Mouse (Mus musculus) small intestine, adult 2 months (tissue): ENCODE data around the gene Mef2c. TPM values are rescaled to one million over a fixed set of nuclear protein-coding genes. Genes with fewer than 3 reads are reported as not detected.

Source experiments
- H3K27ac ChIP-seq: fragments of 200-500 bp; 2 replicates; pipeline ENCODE4 v1.5.1; 2012; ENCODE audit warnings: low read depth, low read length, control low read depth, inconsistent platforms; ENCODE audit not compliant: insufficient read depth
- H3K27me3 ChIP-seq: fragments of 200-500 bp; 2 replicates; pipeline ENCODE4 v1.6.1; 2012; ENCODE audit warnings: mild to moderate bottlenecking, moderate library complexity, low read length, inconsistent platforms; ENCODE audit not compliant: control insufficient read depth, insufficient read depth
- H3K36me3 ChIP-seq: fragments of 200-500 bp; 2 replicates; pipeline ENCODE4 v1.6.1; 2012; ENCODE audit warnings: mild to moderate bottlenecking, low read length, control low read depth, inconsistent platforms; ENCODE audit not compliant: control insufficient read depth, insufficient read depth
- H3K4me1 ChIP-seq: fragments of 200-500 bp; 2 replicates; pipeline ENCODE4 v1.6.1; 2012; ENCODE audit warnings: low read length, inconsistent platforms, mixed read lengths; ENCODE audit not compliant: control insufficient read depth, insufficient read depth, insufficient read length
- H3K4me3 ChIP-seq: fragments of 200-500 bp; 2 replicates; pipeline ENCODE4 v1.5.1; 2012; ENCODE audit warnings: low read depth, mild to moderate bottlenecking, control low read depth, inconsistent platforms, low read length, moderate library complexity
- CTCF ChIP-seq: fragments of 200-500 bp; IDR thresholded peaks from 2 replicates; pipeline ENCODE4 v1.5.1; 2012; ENCODE audit warnings: low read depth, mild to moderate bottlenecking, control low read depth, inconsistent platforms, low read length, moderate library complexity, mixed read lengths; ENCODE audit not compliant: insufficient replicate concordance, insufficient read length; ENCODE audit errors: extremely low read depth
- POLR2A ChIP-seq: fragments of 200-500 bp; IDR thresholded peaks from 2 replicates; pipeline ENCODE4 v1.6.1; 2012; ENCODE audit warnings: low read depth, mild to moderate bottlenecking, control low read depth, inconsistent platforms, low read length, moderate library complexity
- WGBS: fragments of 180-500 bp; shearing (Covaris S2); methylation state at CpG from one replicate; pipeline ENCODE4 v1.1.7; 2018; 5-methylcytosine and 5-hydroxymethylcytosine counted together
- polyA plus RNA-seq: library from polyadenylated mRNA; depleted of rRNA; stranded (reverse); fragments of >200 nt; gene quantifications from 2 replicates; pipeline ENCODE4 v1.2.3, GENCODE M21; 2012

Mef2c gene
- polyA plus RNA-seq, 1 experiment = 13.1 TPM

DNA sequence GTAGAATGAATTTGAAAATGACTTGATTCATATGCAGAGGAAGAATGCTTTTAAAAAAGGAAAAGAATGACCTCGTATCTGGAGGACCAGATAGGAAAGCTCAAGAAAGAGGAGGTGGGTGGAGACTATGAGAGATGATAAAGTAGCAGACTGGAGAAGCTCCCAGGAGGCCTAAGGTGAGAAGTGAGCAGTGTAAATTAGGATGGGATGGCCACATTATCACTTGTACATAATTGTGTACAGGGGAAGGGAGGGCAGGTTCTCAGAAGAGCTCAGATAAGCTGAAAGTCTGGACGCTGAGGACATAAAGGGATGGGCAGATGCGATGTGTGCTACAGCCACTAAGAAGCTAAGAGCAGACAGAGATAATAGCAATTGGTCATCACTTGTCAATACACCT lies 124.3 kb downstream of the Mef2c start:
- Histone ChIP-seq H3K27ac (no peak overlapping the region), H3K27me3 (no peaks in the 10 kb centered on the region), H3K4me1 (no peaks in the 10 kb centered on the region), H3K36me3 (no peaks in the 10 kb centered on the region), H3K4me3 (no peak overlapping the region)
- TF ChIP-seq POLR2A (no peak), CTCF (no peak)
- whole genome bisulfite sequencing = 63% methylated on average over 3 of the region's 3 CpGs

DNA sequence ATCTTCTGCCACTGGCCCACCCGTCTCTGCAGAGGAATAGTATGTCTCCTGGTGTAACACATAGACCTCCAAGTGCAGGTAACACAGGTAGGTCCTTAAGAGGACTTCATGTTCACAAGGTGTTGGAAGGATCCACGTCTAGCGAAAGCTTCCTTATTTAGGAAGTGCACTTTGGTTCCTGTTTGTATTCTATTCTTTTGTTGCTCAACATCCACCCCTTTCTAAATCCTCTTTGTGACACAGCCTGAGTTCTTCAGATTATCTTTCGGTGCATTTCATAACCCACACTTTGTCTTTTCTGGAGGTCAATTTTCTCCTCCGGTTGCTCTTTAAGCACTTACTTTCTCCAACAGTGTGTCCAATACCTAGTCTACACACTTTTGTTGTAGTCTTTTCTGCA lies 129.3 kb downstream of the Mef2c start:
- H3K36me3 ChIP-seq = no peaks in the 10 kb centered on the region
- 84% methylated on average over 5 of the region's 5 CpGs for WGBS
- no peaks in the 10 kb centered on the region for H3K4me1 ChIP-seq
- no peak overlapping the region for H3K4me3 ChIP-seq
- H3K27me3 ChIP-seq = no peaks in the 10 kb centered on the region
- no peak for TF ChIP-seq CTCF
- no peak for TF ChIP-seq POLR2A
- H3K27ac ChIP-seq = no peak overlapping the region

DNA sequence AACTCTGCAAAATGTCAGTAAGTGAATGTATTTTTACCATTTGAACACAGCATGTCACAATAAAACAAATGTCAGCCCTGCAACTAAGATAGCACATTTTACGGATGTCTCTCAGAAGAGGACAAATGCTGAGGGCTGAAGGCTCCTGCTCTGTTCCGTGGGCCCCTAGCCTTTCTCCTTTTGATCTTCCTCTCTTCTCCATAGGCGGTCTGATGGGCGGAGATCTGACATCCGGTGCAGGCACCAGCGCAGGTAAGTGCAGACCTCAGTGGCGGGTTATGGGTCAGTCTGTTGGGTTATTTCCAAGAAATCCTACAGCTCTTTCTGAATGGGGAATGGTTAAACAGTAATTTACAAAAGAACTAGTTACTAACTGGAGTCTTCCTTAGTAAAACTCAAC lies 131.4 kb downstream of the Mef2c start:
- H3K4me3 ChIP-seq = no peak overlapping the region
- H3K27me3 ChIP-seq = no peaks in the 10 kb centered on the region
- 57% methylated on average over 7 of the region's 7 CpGs for WGBS
- H3K36me3 ChIP-seq = no peaks in the 10 kb centered on the region
- no peak overlapping the region for H3K27ac ChIP-seq
- TF ChIP-seq CTCF (no peak), POLR2A (no peak)
- no peaks in the 10 kb centered on the region for H3K4me1 ChIP-seq

GRCm38 (mm10) chr13:83637666-83638065 lies 133.8 kb downstream of the Mef2c start:
- no peaks in the 10 kb centered on the region for H3K36me3 ChIP-seq
- no peak overlapping the region for H3K4me3 ChIP-seq
- H3K27ac ChIP-seq = no peak overlapping the region
- no peaks in the 10 kb centered on the region for H3K27me3 ChIP-seq
- TF ChIP-seq CTCF = no peak
- TF ChIP-seq POLR2A = no peak
- 92% methylated on average over 3 of the region's 3 CpGs for WGBS
- no peaks in the 10 kb centered on the region for H3K4me1 ChIP-seq

DNA sequence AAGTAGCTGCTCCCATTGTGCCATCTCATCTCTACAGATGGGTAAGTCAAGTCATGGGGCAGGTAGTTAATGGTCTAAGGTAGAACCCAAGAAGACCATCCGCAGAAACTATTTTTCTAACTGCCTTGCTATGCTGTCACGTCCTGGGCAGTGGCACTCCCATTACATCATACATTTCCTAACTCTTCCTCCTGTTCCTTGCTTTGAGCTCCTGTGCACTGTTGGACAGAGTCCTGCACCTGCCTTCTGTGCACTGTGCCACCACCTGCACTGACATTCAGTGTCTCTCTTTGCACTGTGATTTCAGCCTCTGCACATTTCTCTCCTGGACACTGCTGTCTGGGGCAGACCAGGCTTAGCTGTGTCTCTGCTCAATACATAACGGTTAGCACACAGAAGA lies 134.9 kb downstream of the Mef2c start:
- Histone ChIP-seq H3K36me3 (no peaks in the 10 kb centered on the region), H3K4me3 (no peak overlapping the region), H3K27me3 (no peaks in the 10 kb centered on the region), H3K4me1 (no peaks in the 10 kb centered on the region), H3K27ac (no peak overlapping the region)
- no peak for TF ChIP-seq POLR2A
- no peak for TF ChIP-seq CTCF
- WGBS = 78% methylated on average over 3 of the region's 3 CpGs

GRCm38 (mm10) chr13:83649051-83649450 lies 145.2 kb downstream of the Mef2c start:
- Histone ChIP-seq H3K36me3 (no peaks in the 10 kb centered on the region), H3K27ac (no peak overlapping the region), H3K4me3 (no peak overlapping the region), H3K27me3 (no peaks in the 10 kb centered on the region), H3K4me1 (no peaks in the 10 kb centered on the region)
- TF ChIP-seq CTCF (no peak), POLR2A (no peak)
- WGBS = 90% methylated on average over 3 of the region's 3 CpGs

DNA sequence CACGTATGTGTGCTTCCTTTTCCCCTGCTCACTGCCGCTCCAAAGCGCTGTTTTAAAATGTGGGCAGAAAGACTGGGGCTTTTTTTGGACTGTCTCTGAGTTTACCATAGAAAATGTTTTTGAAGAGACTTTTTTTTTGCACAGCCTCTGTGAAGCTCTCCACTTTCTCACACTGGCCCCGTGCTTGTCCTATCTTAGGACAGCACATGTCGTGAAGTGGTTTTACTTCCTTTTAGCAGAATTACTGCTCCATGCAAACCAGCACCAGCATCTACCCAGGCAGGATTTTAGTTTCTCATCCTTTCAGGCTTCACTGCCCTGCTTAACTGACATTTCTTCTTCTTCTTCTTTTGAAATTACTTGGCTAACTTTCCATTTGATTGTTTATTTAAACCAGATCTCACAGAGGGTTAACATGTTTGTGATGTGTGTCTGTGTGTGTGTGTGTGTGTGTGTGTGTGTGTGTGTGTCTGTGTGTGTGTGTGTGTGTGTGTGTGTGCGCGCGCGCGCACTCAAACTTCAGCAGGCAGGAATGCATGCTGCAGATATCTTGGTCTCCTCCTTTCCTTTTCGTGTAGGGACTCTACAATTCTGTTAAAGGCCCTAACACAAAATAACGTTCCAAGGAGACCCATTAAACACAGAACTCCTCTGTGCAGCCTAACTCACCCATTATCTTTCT lies 146.1 kb downstream of the Mef2c start:
- Histone ChIP-seq H3K36me3 (no peaks in the 10 kb centered on the region), H3K4me1 (no peaks in the 10 kb centered on the region), H3K27me3 (no peaks in the 10 kb centered on the region), H3K27ac (no peak overlapping the region), H3K4me3 (no peak overlapping the region)
- no peak for TF ChIP-seq POLR2A
- TF ChIP-seq CTCF = no peak
- WGBS = 78% methylated on average over 12 of the region's 12 CpGs
